Mouse (Mus musculus): Measurements from ENCODE around the gene 2900011O08Rik. TPM values are rescaled to one million over a fixed set of nuclear protein-coding genes. Genes with fewer than 3 reads are reported as not detected.

The 2900011O08Rik gene
- polyA plus RNA-seq, 1 experiment from 2014 or later, result 0.44 TPM

DNA sequence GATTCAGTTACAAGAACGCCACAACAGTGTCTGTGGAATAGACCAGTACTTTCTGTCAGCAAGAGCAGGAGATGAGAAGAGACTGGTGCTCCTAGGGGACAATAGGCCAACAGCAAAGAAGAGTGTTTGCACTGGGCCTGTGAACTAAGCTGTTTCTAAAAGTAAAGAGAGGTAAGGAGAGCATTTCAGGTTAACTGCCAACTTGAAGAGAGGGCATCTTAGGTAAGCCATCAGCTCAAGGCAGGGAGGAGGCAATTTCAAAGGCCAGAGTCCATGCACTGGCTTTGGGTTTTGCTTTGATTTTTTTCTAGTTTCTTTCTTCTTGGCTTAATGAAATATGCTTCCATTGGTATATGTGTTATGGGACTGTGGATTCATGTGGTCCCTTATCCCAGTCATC lies 7.7 kb downstream of the 2900011O08Rik start:
- Histone ChIP-seq H3K4me2 (ENCODE audit: low read depth, low read length) (no peak overlapping the region), H3K9me3 (ENCODE audit: control insufficient read depth, low read length) (no peaks in the 10 kb centered on the region), H3K27ac (ENCODE audit: low read length) (no peak overlapping the region), H3K4me3 (ENCODE audit: low read length) (no peak overlapping the region), H3K36me3 (ENCODE audit: control insufficient read depth, insufficient read depth, low read length) (no peaks in the 10 kb centered on the region), H3K9ac (ENCODE audit: low read length) (no peak overlapping the region), H3K27me3 (ENCODE audit: control insufficient read depth, insufficient read depth, low read depth, low read length) (no peaks in the 10 kb centered on the region), H3K4me1 (replicated peaks; ENCODE audit: control insufficient read depth, insufficient read depth, low read length) (no peaks in the 10 kb centered on the region)
- no peak for ATAC-seq (ENCODE audit: low read depth)
- WGBS, result 77% methylated on average over 1 of the region's 1 CpGs

GRCm38 (mm10) chr16:13994502-13994901 lies 8.1 kb downstream of the 2900011O08Rik start:
- Histone ChIP-seq H3K4me1 (replicated peaks; ENCODE audit: control insufficient read depth, insufficient read depth, low read length) (no peaks in the 10 kb centered on the region), H3K4me3 (ENCODE audit: low read length) (no peak overlapping the region), H3K9ac (ENCODE audit: low read length) (no peak overlapping the region), H3K36me3 (ENCODE audit: control insufficient read depth, insufficient read depth, low read length) (no peaks in the 10 kb centered on the region), H3K9me3 (ENCODE audit: control insufficient read depth, low read length) (no peaks in the 10 kb centered on the region), H3K27ac (ENCODE audit: low read length) (no peak overlapping the region), H3K4me2 (ENCODE audit: low read depth, low read length) (no peak overlapping the region), H3K27me3 (ENCODE audit: control insufficient read depth, insufficient read depth, low read depth, low read length) (no peaks in the 10 kb centered on the region)
- WGBS, result 71% methylated on average over 1 of the region's 1 CpGs
- ATAC-seq (ENCODE audit: low read depth), result no peak

DNA sequence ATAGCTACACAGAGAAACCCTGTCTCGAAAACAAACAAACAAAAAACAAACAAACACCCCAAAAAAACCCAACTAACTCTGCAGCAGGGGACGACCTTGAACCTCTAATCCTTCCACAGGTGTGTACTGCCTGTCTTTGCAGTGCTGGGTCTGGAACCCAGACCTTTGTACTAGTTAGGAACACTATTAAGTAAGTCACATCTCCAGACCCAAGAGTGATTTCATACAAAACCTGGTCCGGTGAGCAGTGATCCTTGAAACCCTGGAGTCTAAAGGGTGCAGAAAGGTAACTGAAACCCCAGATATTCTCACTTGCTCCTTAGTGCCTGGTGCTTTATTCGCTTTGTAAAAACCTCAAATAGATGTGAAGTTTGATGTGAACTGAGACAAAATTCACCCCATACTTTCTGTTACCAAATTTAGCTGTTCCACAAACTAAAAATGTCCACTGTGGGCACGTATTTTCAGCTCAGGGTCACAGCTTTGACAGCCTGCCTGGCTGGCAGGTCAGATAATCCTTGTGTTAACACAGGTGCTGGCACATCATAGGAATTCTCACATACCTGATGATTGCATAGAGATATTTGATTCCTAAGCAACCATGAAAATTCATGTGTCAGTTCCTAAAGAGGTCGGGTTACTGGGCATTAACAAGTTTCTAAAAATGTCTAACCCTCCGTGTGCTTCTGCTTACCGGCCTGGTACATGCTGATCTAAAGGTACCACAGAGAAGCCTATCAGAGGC lies 17.2 kb downstream of the 2900011O08Rik start:
- 44% methylated on average over 8 of the region's 8 CpGs for WGBS
- Histone ChIP-seq H3K4me3 (ENCODE audit: low read length) (no peak overlapping the region), H3K27me3 (ENCODE audit: control insufficient read depth, insufficient read depth, low read depth, low read length) (no peaks in the 10 kb centered on the region), H3K27ac (ENCODE audit: low read length) (no peak overlapping the region), H3K9ac (ENCODE audit: low read length) (no peak overlapping the region), H3K9me3 (ENCODE audit: control insufficient read depth, low read length) (no peaks in the 10 kb centered on the region), H3K4me1 (replicated peaks; ENCODE audit: control insufficient read depth, insufficient read depth, low read length) (no peaks in the 10 kb centered on the region; the same call in 1 of the 2 replicates), H3K4me2 (ENCODE audit: low read depth, low read length) (no peak overlapping the region), H3K36me3 (ENCODE audit: control insufficient read depth, insufficient read depth, low read length) (no peaks in the 10 kb centered on the region)
- no peak for ATAC-seq (ENCODE audit: low read depth)

DNA sequence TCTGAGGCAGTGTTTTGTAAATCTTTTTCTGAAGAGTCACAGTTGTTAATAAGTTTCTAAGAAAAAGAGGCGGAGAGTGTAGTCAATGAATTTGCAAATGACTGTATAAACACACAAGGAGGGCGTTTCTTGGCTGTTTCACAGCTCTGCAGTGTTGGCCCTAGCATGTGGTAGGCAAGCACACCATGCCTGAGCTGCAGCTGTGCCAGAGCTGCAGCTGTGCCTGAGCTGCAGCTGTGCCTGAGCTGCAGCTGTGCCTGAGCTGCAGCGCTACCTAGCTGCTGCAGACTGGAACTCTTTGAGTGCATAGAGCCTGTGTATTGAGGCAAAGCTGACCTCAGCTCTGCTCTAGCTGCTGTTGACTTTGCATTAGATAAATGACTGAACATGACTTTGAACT lies 17.8 kb downstream of the 2900011O08Rik start:
- no peaks in the 10 kb centered on the region for H3K9me3 ChIP-seq (ENCODE audit: control insufficient read depth, low read length)
- H3K4me1 ChIP-seq (replicated peaks; ENCODE audit: control insufficient read depth, insufficient read depth, low read length), result no peaks in the 10 kb centered on the region; the same call in 1 of the 2 replicates
- no peaks in the 10 kb centered on the region for H3K27me3 ChIP-seq (ENCODE audit: control insufficient read depth, insufficient read depth, low read depth, low read length)
- no peak overlapping the region for H3K4me2 ChIP-seq (ENCODE audit: low read depth, low read length)
- WGBS, result 22% methylated on average over 3 of the region's 3 CpGs
- ATAC-seq (ENCODE audit: low read depth), result peak; percentile 67; the same call in 1 of the 2 replicates
- no peaks in the 10 kb centered on the region for H3K36me3 ChIP-seq (ENCODE audit: control insufficient read depth, insufficient read depth, low read length)
- H3K4me3 ChIP-seq (ENCODE audit: low read length), result no peak overlapping the region
- no peak overlapping the region for H3K27ac ChIP-seq (ENCODE audit: low read length)
- no peak overlapping the region for H3K9ac ChIP-seq (ENCODE audit: low read length)

- Histone ChIP-seq H3K9ac (ENCODE audit: low read length) (no peak overlapping the region), H3K4me3 (ENCODE audit: low read length) (no peak overlapping the region), H3K9me3 (ENCODE audit: control insufficient read depth, low read length) (no peaks in the 10 kb centered on the region), H3K27me3 (ENCODE audit: control insufficient read depth, insufficient read depth, low read depth, low read length) (no peaks in the 10 kb centered on the region), H3K27ac (ENCODE audit: low read length) (no peak overlapping the region), H3K4me2 (ENCODE audit: low read depth, low read length) (no peak overlapping the region), H3K36me3 (ENCODE audit: control insufficient read depth, insufficient read depth, low read length) (no peaks in the 10 kb centered on the region), H3K4me1 (replicated peaks; ENCODE audit: control insufficient read depth, insufficient read depth, low read length) (no peaks in the 10 kb centered on the region; the same call in 1 of the 2 replicates)
- no peak for ATAC-seq (ENCODE audit: low read depth)
- WGBS, result 76% methylated on average over 2 of the region's 2 CpGs
Observed at GRCm38 (mm10) chr16:14004726-14005125, 18.3 kb downstream of the 2900011O08Rik start.

DNA sequence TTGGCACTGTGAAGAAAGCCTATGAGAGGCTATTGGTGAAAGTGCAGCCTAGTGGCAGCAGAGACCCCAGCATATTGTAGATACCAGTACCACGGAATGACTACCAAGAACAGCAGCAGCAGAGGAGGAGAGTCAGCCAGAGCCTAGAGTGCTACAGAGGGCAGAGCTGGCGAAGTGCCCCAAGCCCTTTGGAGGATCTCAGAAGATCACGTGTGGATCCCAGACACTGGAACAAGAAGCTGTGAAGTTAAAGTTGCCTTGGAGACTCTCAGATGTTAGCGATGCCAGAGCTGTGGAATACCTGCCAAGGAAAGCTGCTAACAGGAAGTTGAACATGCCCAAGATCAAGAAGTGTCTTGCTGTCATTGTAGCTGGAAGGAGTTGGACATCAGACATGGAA lies 18.9 kb downstream of the 2900011O08Rik start:
- Histone ChIP-seq H3K4me2 (ENCODE audit: low read depth, low read length) (no peak overlapping the region), H3K36me3 (ENCODE audit: control insufficient read depth, insufficient read depth, low read length) (no peaks in the 10 kb centered on the region), H3K27ac (ENCODE audit: low read length) (no peak overlapping the region), H3K9me3 (ENCODE audit: control insufficient read depth, low read length) (no peaks in the 10 kb centered on the region), H3K4me1 (replicated peaks; ENCODE audit: control insufficient read depth, insufficient read depth, low read length) (no peaks in the 10 kb centered on the region; the same call in 1 of the 2 replicates), H3K4me3 (ENCODE audit: low read length) (no peak overlapping the region), H3K27me3 (ENCODE audit: control insufficient read depth, insufficient read depth, low read depth, low read length) (no peaks in the 10 kb centered on the region), H3K9ac (ENCODE audit: low read length) (no peak overlapping the region)
- WGBS, result 69% methylated on average over 4 of the region's 4 CpGs
- ATAC-seq (ENCODE audit: low read depth), result no peak

GRCm38 (mm10) chr16:14008081-14008480 lies 21.7 kb downstream of the 2900011O08Rik start:
- Histone ChIP-seq H3K4me2 (ENCODE audit: low read depth, low read length) (no peak overlapping the region), H3K9ac (ENCODE audit: low read length) (no peak overlapping the region), H3K36me3 (ENCODE audit: control insufficient read depth, insufficient read depth, low read length) (no peaks in the 10 kb centered on the region), H3K27ac (ENCODE audit: low read length) (no peak overlapping the region), H3K9me3 (ENCODE audit: control insufficient read depth, low read length) (no peaks in the 10 kb centered on the region), H3K4me1 (replicated peaks; ENCODE audit: control insufficient read depth, insufficient read depth, low read length) (no peaks in the 10 kb centered on the region; the same call in 1 of the 2 replicates), H3K4me3 (ENCODE audit: low read length) (no peak overlapping the region), H3K27me3 (ENCODE audit: control insufficient read depth, insufficient read depth, low read depth, low read length) (no peaks in the 10 kb centered on the region)
- WGBS, result 59% methylated on average over 2 of the region's 2 CpGs
- ATAC-seq (ENCODE audit: low read depth), result no peak

- no peaks in the 10 kb centered on the region; the same call in 1 of the 2 replicates for H3K4me1 ChIP-seq (replicated peaks; ENCODE audit: control insufficient read depth, insufficient read depth, low read length)
- no peak overlapping the region for H3K27ac ChIP-seq (ENCODE audit: low read length)
- H3K4me2 ChIP-seq (ENCODE audit: low read depth, low read length), result no peak overlapping the region
- no peaks in the 10 kb centered on the region for H3K36me3 ChIP-seq (ENCODE audit: control insufficient read depth, insufficient read depth, low read length)
- H3K9ac ChIP-seq (ENCODE audit: low read length), result no peak overlapping the region
- no peaks in the 10 kb centered on the region for H3K27me3 ChIP-seq (ENCODE audit: control insufficient read depth, insufficient read depth, low read depth, low read length)
- no peak overlapping the region for H3K4me3 ChIP-seq (ENCODE audit: low read length)
- no peaks in the 10 kb centered on the region for H3K9me3 ChIP-seq (ENCODE audit: control insufficient read depth, low read length)
- ATAC-seq (ENCODE audit: low read depth), result no peak
Observed at GRCm38 (mm10) chr16:14008708-14009107, 22.3 kb downstream of the 2900011O08Rik start.

DNA sequence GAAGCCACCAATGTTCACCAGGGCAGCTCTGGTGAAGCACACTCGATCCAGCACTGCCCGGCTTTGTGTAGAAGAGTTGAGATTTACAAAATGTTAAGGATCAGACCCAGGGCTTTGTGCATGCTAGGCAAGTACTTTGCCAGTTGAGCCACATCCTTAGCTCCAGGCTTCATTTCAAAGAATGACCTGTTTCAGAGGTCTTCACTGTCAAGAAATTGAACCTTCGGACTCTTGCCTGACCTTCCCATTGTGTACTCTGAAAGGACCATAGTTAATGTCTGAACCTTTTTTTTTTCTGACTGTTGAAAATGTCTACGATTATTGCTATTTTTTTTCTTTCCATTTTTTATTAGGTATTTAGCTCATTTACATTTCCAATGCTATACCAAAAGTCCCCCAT lies 23.6 kb downstream of the 2900011O08Rik start:
- 89% methylated on average over 4 of the region's 4 CpGs for WGBS
- no peak for ATAC-seq (ENCODE audit: low read depth)
- H3K9ac ChIP-seq (ENCODE audit: low read length), result no peak overlapping the region

More for the DNA sequence above, 23.6 kb downstream of the 2900011O08Rik start:
- Histone ChIP-seq H3K4me2 (ENCODE audit: low read depth, low read length) (no peak overlapping the region), H3K9me3 (ENCODE audit: control insufficient read depth, low read length) (no peaks in the 10 kb centered on the region), H3K36me3 (ENCODE audit: control insufficient read depth, insufficient read depth, low read length) (no peaks in the 10 kb centered on the region), H3K27ac (ENCODE audit: low read length) (no peak overlapping the region), H3K4me1 (replicated peaks; ENCODE audit: control insufficient read depth, insufficient read depth, low read length) (no peaks in the 10 kb centered on the region), H3K4me3 (ENCODE audit: low read length) (no peak overlapping the region), H3K27me3 (ENCODE audit: control insufficient read depth, insufficient read depth, low read depth, low read length) (no peaks in the 10 kb centered on the region)
